Mouse (Mus musculus) adrenal gland, adult (tissue): ENCODE data around the gene Nxn.

ENCODE experiments used
- DNase-seq, 2 experiments: peaks; one replicate each; pipeline ENCODE4 v3.0.0; 2022 to 2023; ENCODE audit warnings: low spot score in 1 of 2; ENCODE audit not compliant: inconsistent age in 2 of 2

Nxn gene

GRCm38 (mm10) chr11:76405113-76405512, 6.2 kb upstream of the Nxn start:
- DNase-seq, result no peak

GRCm38 (mm10) chr11:76401398-76401797, 2.5 kb upstream of the Nxn start:
- no peak for DNase-seq

- DNase-seq, result peak; percentile 63 to 85
These were observed 819 bp upstream of the Nxn start for GRCm38 (mm10) chr11:76399587-76400330.

GRCm38 (mm10) chr11:76398312-76398797, 585 bp downstream of the Nxn start:
- DNase-seq, result no peak

GRCm38 (mm10) chr11:76397650-76398311, 1.2 kb downstream of the Nxn start:
- peak; percentile 59 to 82 for DNase-seq

- DNase-seq, result no peak
These were observed 5.9 kb downstream of the Nxn start for GRCm38 (mm10) chr11:76392996-76393395.

- DNase-seq, result no peak
These were observed 6.4 kb downstream of the Nxn start for GRCm38 (mm10) chr11:76392532-76392931.

GRCm38 (mm10) chr11:76388711-76389110, 10.2 kb downstream of the Nxn start:
- no peak for DNase-seq

- DNase-seq, result no peak
These were observed 11.8 kb downstream of the Nxn start for GRCm38 (mm10) chr11:76387097-76387496.

GRCm38 (mm10) chr11:76385746-76386145, 13.2 kb downstream of the Nxn start:
- no peak for DNase-seq

GRCm38 (mm10) chr11:76385017-76385416, 13.9 kb downstream of the Nxn start:
- DNase-seq, result no peak

- DNase-seq, result no peak
These were observed 14.6 kb downstream of the Nxn start for GRCm38 (mm10) chr11:76384307-76384706.

GRCm38 (mm10) chr11:76382711-76383324, 16.1 kb downstream of the Nxn start:
- no peak for DNase-seq

- DNase-seq, result no peak
These were observed 17.6 kb downstream of the Nxn start for GRCm38 (mm10) chr11:76381201-76381885.

GRCm38 (mm10) chr11:76379921-76380544, 18.9 kb downstream of the Nxn start:
- peak; percentile 73 to 88 for DNase-seq

- no peak for DNase-seq
These were observed 22.5 kb downstream of the Nxn start for GRCm38 (mm10) chr11:76376425-76376824.

- peak; percentile 93 for DNase-seq
These were observed 24.3 kb downstream of the Nxn start for GRCm38 (mm10) chr11:76374491-76375185.

- DNase-seq, result no peak
These were observed 26.4 kb downstream of the Nxn start for GRCm38 (mm10) chr11:76372534-76372933.

GRCm38 (mm10) chr11:76372120-76372519, 26.8 kb downstream of the Nxn start:
- no peak for DNase-seq

GRCm38 (mm10) chr11:76370491-76370890, 28.4 kb downstream of the Nxn start:
- peak in 1 of 2 experiments; percentile 36 for DNase-seq
